Mouse (Mus musculus): Measurements from ENCODE around the gene Trim33.

Gene Trim33

GRCm38 (mm10) chr3:103400807-103401206 lies 121.7 kb downstream of the Trim33 start:
- no peak for DNase-seq (ENCODE audit: low spot score in 2 of 2)

GRCm38 (mm10) chr3:103401342-103402098 lies 122.4 kb downstream of the Trim33 start:
- no peak for DNase-seq (ENCODE audit: low spot score in 2 of 2)

- DNase-seq (ENCODE audit: low spot score in 2 of 2) = no peak
Measured at GRCm38 (mm10) chr3:103402212-103402611, 123.1 kb downstream of the Trim33 start.

- no peak for DNase-seq (ENCODE audit: low spot score in 2 of 2)
Measured at GRCm38 (mm10) chr3:103405135-103405534, 126.0 kb downstream of the Trim33 start.

GRCm38 (mm10) chr3:103405871-103406765 lies 127.0 kb downstream of the Trim33 start:
- DNase-seq (ENCODE audit: low spot score in 2 of 2) = no peak
